Mouse (Mus musculus) right cerebral cortex, postnatal 25 days (tissue): ENCODE results near the gene Lrrc15.

Experiments
- DNase-seq: peaks from one replicate; pipeline ENCODE4 v3.0.0; 2022

The Lrrc15 gene

GRCm38 (mm10) chr16:30282844-30283495, at the start of gene Lrrc15:
TSS of gene Lrrc15 (minus strand) at chr16:30283256.
- no peak for DNase-seq

GRCm38 (mm10) chr16:30314236-30314635, 31.2 kb upstream of the Lrrc15 start:
- DNase-seq: no peak

GRCm38 (mm10) chr16:30310647-30311046, 27.6 kb upstream of the Lrrc15 start, which contains the start of gene Gp5:
TSS of gene Gp5 (minus strand) at chr16:30310779.
- DNase-seq: no peak

- no peak for DNase-seq
These were observed 27.1 kb upstream of the Lrrc15 start for GRCm38 (mm10) chr16:30310171-30310515.

GRCm38 (mm10) chr16:30309395-30310170, 26.5 kb upstream of the Lrrc15 start:
- DNase-seq: peak; percentile 48

- peak; percentile 85 for DNase-seq
These were observed 25.7 kb upstream of the Lrrc15 start for GRCm38 (mm10) chr16:30308616-30309394.

GRCm38 (mm10) chr16:30307961-30308615, 25.0 kb upstream of the Lrrc15 start:
- no peak for DNase-seq

GRCm38 (mm10) chr16:30307306-30307705, 24.2 kb upstream of the Lrrc15 start:
- no peak for DNase-seq

- DNase-seq: no peak
These were observed 23.0 kb upstream of the Lrrc15 start for GRCm38 (mm10) chr16:30306102-30306501.

- no peak for DNase-seq
These were observed 21.2 kb upstream of the Lrrc15 start for GRCm38 (mm10) chr16:30304236-30304635.

GRCm38 (mm10) chr16:30303411-30303810, 20.4 kb upstream of the Lrrc15 start:
- no peak for DNase-seq

GRCm38 (mm10) chr16:30302686-30303085, 19.6 kb upstream of the Lrrc15 start:
- no peak for DNase-seq

- DNase-seq: no peak
These were observed 16.7 kb upstream of the Lrrc15 start for GRCm38 (mm10) chr16:30299711-30300277.

GRCm38 (mm10) chr16:30297450-30297849, 14.4 kb upstream of the Lrrc15 start:
- no peak for DNase-seq

- no peak for DNase-seq
These were observed 13.7 kb upstream of the Lrrc15 start for GRCm38 (mm10) chr16:30296601-30297275.

- no peak for DNase-seq
These were observed 12.1 kb upstream of the Lrrc15 start for GRCm38 (mm10) chr16:30295106-30295505.

GRCm38 (mm10) chr16:30290436-30290835, 7.4 kb upstream of the Lrrc15 start:
- DNase-seq: no peak

- no peak for DNase-seq
These were observed 2.6 kb upstream of the Lrrc15 start for GRCm38 (mm10) chr16:30285701-30286100.

GRCm38 (mm10) chr16:30283743-30284337, 784 bp upstream of the Lrrc15 start:
- DNase-seq: no peak

- DNase-seq: no peak
These were observed 2.3 kb downstream of the Lrrc15 start for GRCm38 (mm10) chr16:30280676-30281297.

GRCm38 (mm10) chr16:30278406-30278805, 4.7 kb downstream of the Lrrc15 start:
- no peak for DNase-seq
